Mouse (Mus musculus) colon, adult 2 months (tissue): ENCODE results near the gene Gm17079. TPM values are rescaled to one million over a fixed set of nuclear protein-coding genes. Genes with fewer than 3 reads are reported as not detected.

Experiments used
- polyA plus RNA-seq: library from polyadenylated mRNA; depleted of rRNA; stranded (reverse); fragments of >200 nt; gene quantifications from 2 replicates; pipeline ENCODE4 v1.2.3, GENCODE M21; 2012; rRNA removed

The Gm17079 gene
- not detected in 2 replicates for polyA plus RNA-seq

DNA sequence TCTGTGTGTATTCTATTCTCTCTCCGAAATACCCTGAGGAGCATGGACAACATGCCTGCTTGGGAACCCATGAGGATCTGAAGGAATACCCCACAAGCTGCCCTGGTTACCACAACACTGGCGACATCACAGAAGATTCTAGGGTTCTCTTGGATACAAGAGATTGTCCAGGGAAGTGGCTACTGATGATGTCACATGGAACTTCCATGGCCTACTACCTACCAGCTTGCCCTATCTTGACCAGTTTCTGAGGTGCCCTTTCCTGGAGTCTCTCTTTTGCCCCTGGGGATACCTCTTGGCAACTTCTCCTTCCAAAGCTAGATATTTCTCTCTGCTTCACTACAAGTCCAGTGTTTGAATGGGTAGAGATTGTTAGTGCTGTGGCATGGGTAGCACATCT lies at the start of gene Gm17079:
Gene Gm17079, minus strand, starts transcription at position 101 of the 400 bp plus-strand sequence.

DNA sequence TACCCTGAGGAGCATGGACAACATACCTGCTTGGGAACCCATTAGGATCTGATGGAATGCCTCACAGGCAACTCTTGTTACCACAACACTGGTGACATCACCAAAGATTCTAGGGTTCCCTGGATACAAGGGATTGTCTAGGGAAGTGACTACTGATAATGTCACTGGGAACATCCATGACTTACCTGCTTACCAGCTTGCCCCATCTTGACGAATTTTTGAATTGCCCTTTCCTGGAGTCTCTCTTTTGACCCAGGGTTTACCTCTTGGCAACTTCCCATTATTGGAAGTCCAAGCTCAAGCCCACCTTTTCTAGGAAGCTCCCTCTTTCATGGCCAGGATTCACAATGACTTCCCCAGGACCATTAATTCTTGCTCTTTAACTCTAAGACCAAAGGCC lies 21.8 kb upstream of the Gm17079 start, which contains the start of gene Gm5800:
Gene Gm5800, minus strand, starts transcription at position 101 of the 400 bp plus-strand sequence.

Other genes starting within 250 kb of the Gm17079 start
- gene Vmn2r89, start 243.6 kb downstream of the Gm17079 start, polyA plus RNA-seq = not detected in 2 replicates
- not detected in 2 replicates for gene Gm5622, start 142.7 kb downstream of the Gm17079 start, polyA plus RNA-seq
- not detected in 2 replicates for gene Gm17175, start 121.4 kb downstream of the Gm17079 start, polyA plus RNA-seq
- not detected in 2 replicates for gene Gm17174, start 103.3 kb downstream of the Gm17079 start, polyA plus RNA-seq
- not detected in 2 replicates for gene Gm17078, start 84.2 kb downstream of the Gm17079 start, polyA plus RNA-seq
- gene Gm4181, start 59.8 kb downstream of the Gm17079 start, polyA plus RNA-seq = not detected in 2 replicates
- not detected in 2 replicates for gene Gm5800, start 21.7 kb upstream of the Gm17079 start, polyA plus RNA-seq
- 9.3 and 44.7 TPM in 2 replicates for gene Ang4, start 78.1 kb upstream of the Gm17079 start, polyA plus RNA-seq
- gene AY358078, start 104.6 kb upstream of the Gm17079 start, polyA plus RNA-seq = not detected in 2 replicates
- gene Ear6, start 158.2 kb upstream of the Gm17079 start, polyA plus RNA-seq = not detected in 2 replicates
- gene Mettl17, start 189.4 kb upstream of the Gm17079 start, polyA plus RNA-seq = 32.3 and 33.9 TPM in 2 replicates
- 0.81 and 1.2 TPM in 2 replicates for gene Slc39a2, start 197.4 kb upstream of the Gm17079 start, polyA plus RNA-seq
- gene Ndrg2, start 218.7 kb upstream of the Gm17079 start, polyA plus RNA-seq = 357 and 436 TPM in 2 replicates
- not detected in 2 replicates for gene Tppp2, start 223.0 kb upstream of the Gm17079 start, polyA plus RNA-seq
- gene Rnase13, start 227.3 kb upstream of the Gm17079 start, polyA plus RNA-seq = not detected in 2 replicates